Mouse (Mus musculus) MEL (cell line): ENCODE measurements at regions not wholly inside any gene's neighbourhood (a gene's known extent, or its start where the extent isn't known, plus 50 kb on each side); places are given as distances from the start of the nearest gene placed in this dataset.

Source experiments
- DNase-seq: peaks from one replicate; pipeline ENCODE4 v3.0.0; 2011; ENCODE audit warnings: low read depth, low spot score
- H3K27ac ChIP-seq: 2 replicates; pipeline ENCODE4 v1.5.1; 2012; ENCODE audit warnings: low read depth, mild to moderate bottlenecking, control low read depth, low read length, moderate library complexity; ENCODE audit not compliant: control insufficient read depth
- H3K27me3 ChIP-seq, 2 experiments: fragments of 150-350 bp in 1 of 2; sonication (generic) in 1 of 2; 2 replicates each; pipeline ENCODE4 v1.6.1; 2012; ENCODE audit warnings: low read length in 2 of 2, mild to moderate bottlenecking in 2 of 2, improper control_type of control experiment in 1 of 2, moderate library complexity in 1 of 2; ENCODE audit not compliant: insufficient read depth in 2 of 2, control insufficient read depth in 1 of 2
- H3K36me3 ChIP-seq, 2 experiments: 2 replicates each; pipeline ENCODE4 v1.6.1; 2012 to 2014; ENCODE audit warnings: low read length in 2 of 2, improper control_type of control experiment in 1 of 2, inconsistent platforms in 1 of 2, mild to moderate bottlenecking in 1 of 2; ENCODE audit not compliant: insufficient read depth in 2 of 2, control insufficient read depth in 1 of 2
- H3K4me1 ChIP-seq, 2 experiments: fragments of 150-350 bp in 1 of 2; sonication (generic) in 1 of 2; 2 replicates each; pipeline ENCODE4 v1.6.1; 2012; ENCODE audit warnings: low read length in 2 of 2, improper control_type of control experiment in 1 of 2, mild to moderate bottlenecking in 1 of 2; ENCODE audit not compliant: insufficient read depth in 2 of 2, control insufficient read depth in 1 of 2
- H3K4me3 ChIP-seq, 2 experiments: fragments of 150-350 bp in 1 of 2; sonication (generic) in 1 of 2; 2 replicates each; pipeline ENCODE4 v1.5.1; 2012; ENCODE audit warnings: low read depth in 2 of 2, low read length in 2 of 2, mild to moderate bottlenecking in 2 of 2, moderate library complexity in 2 of 2, control low read depth in 1 of 2, improper control_type of control experiment in 1 of 2; ENCODE audit not compliant: control insufficient read depth in 1 of 2, insufficient read depth in 1 of 2
- H3K79me2 ChIP-seq: 2 replicates; pipeline ENCODE4 v1.6.1; 2012; ENCODE audit warnings: mild to moderate bottlenecking, low read length, moderate library complexity; ENCODE audit not compliant: control insufficient read depth, poor library complexity, insufficient read depth
- H3K9ac ChIP-seq: 2 replicates; pipeline ENCODE4 v1.6.1; 2012; ENCODE audit warnings: low read depth, mild to moderate bottlenecking, control low read depth, low read length, moderate library complexity; ENCODE audit not compliant: control insufficient read depth, poor library complexity, severe bottlenecking
- H3K9me3 ChIP-seq: fragments of 150-350 bp; sonication (generic); replicated peaks from 2 replicates; pipeline ENCODE4 v1.6.1; 2012; ENCODE audit warnings: mild to moderate bottlenecking, low read length, improper control_type of control experiment, moderate library complexity; ENCODE audit not compliant: insufficient read depth
- BHLHE40 ChIP-seq: IDR thresholded peaks from 2 replicates; pipeline ENCODE4 v1.6.1; 2012; ENCODE audit warnings: low read depth, mild to moderate bottlenecking, inconsistent platforms, low read length, improper control_type of control experiment, borderline replicate concordance
- CHD1 ChIP-seq: IDR thresholded peaks from 2 replicates; pipeline ENCODE4 v1.6.1; 2012; ENCODE audit warnings: low read depth, mild to moderate bottlenecking, inconsistent platforms, low read length, improper control_type of control experiment
- CTCF ChIP-seq, 3 experiments: IDR thresholded peaks in 2 of 3; conservative IDR thresholded peaks in 1 of 3; 2 replicates each; pipeline ENCODE4 v1.5.1; 2011 to 2012; ENCODE audit warnings: low read length in 3 of 3, low read depth in 2 of 3, mild to moderate bottlenecking in 2 of 3, improper control_type of control experiment in 1 of 3, inconsistent platforms in 1 of 3, mixed read lengths in 1 of 3, moderate library complexity in 1 of 3; ENCODE audit not compliant: control insufficient read depth in 1 of 3, insufficient read depth in 1 of 3, poor library complexity in 1 of 3, severe bottlenecking in 1 of 3
- E2F4 ChIP-seq: IDR thresholded peaks from 2 replicates; pipeline ENCODE4 v1.6.1; 2011; ENCODE audit warnings: low read depth, low read length, improper control_type of control experiment, borderline replicate concordance
- ETS1 ChIP-seq: IDR thresholded peaks from 2 replicates; pipeline ENCODE4 v1.6.1; 2012; ENCODE audit warnings: low read depth, mild to moderate bottlenecking, inconsistent platforms, low read length, improper control_type of control experiment, moderate library complexity
- GATA1 ChIP-seq: IDR thresholded peaks from 2 replicates; pipeline ENCODE4 v1.6.1; 2011; ENCODE audit warnings: low read depth, low read length, improper control_type of control experiment
- MAFK ChIP-seq: IDR thresholded peaks from 2 replicates; pipeline ENCODE4 v1.6.1; 2011; ENCODE audit warnings: low read depth, mild to moderate bottlenecking, low read length, improper control_type of control experiment, borderline replicate concordance
- MAX ChIP-seq: IDR thresholded peaks from 2 replicates; pipeline ENCODE4 v1.6.1; 2011; ENCODE audit warnings: low read length, improper control_type of control experiment
- MEF2A ChIP-seq: IDR thresholded peaks from 2 replicates; pipeline ENCODE4 v1.6.1; 2014; ENCODE audit warnings: low read depth, mild to moderate bottlenecking, inconsistent platforms, low read length, improper control_type of control experiment; ENCODE audit not compliant: poor library complexity, insufficient replicate concordance, severe bottlenecking; ENCODE audit errors: extremely low read depth
- NELFE ChIP-seq: IDR thresholded peaks from 2 replicates; pipeline ENCODE4 v1.6.1; 2011; ENCODE audit warnings: low read depth, low read length, improper control_type of control experiment
- NRF1 ChIP-seq: IDR thresholded peaks from 2 replicates; pipeline ENCODE4 v1.6.1; 2014; ENCODE audit warnings: low read depth, mild to moderate bottlenecking, inconsistent platforms, low read length, improper control_type of control experiment, moderate library complexity; ENCODE audit not compliant: poor library complexity, insufficient read depth, severe bottlenecking
- POLR2A ChIP-seq, 2 experiments: IDR thresholded peaks; 2 replicates each; pipeline ENCODE4 v1.6.1; 2011 to 2012; ENCODE audit warnings: low read length in 2 of 2, mild to moderate bottlenecking in 2 of 2, control low read depth in 1 of 2, improper control_type of control experiment in 1 of 2, low read depth in 1 of 2, moderate library complexity in 1 of 2; ENCODE audit not compliant: control insufficient read depth in 1 of 2, insufficient read depth in 1 of 2, poor library complexity in 1 of 2
- RAD21 ChIP-seq: IDR thresholded peaks from 2 replicates; pipeline ENCODE4 v1.6.1; 2011; ENCODE audit warnings: mild to moderate bottlenecking, low read depth, low read length, improper control_type of control experiment
- RCOR1 ChIP-seq: IDR thresholded peaks from 2 replicates; pipeline ENCODE4 v1.6.1; 2012; ENCODE audit warnings: low read depth, mild to moderate bottlenecking, inconsistent platforms, low read length, improper control_type of control experiment
- SMC3 ChIP-seq: IDR thresholded peaks from 2 replicates; pipeline ENCODE4 v1.6.1; 2011; ENCODE audit warnings: low read depth, low read length, improper control_type of control experiment
- TCF12 ChIP-seq: IDR thresholded peaks from 2 replicates; pipeline ENCODE4 v1.6.1; 2014; ENCODE audit warnings: low read depth, mild to moderate bottlenecking, inconsistent platforms, low read length, improper control_type of control experiment, moderate library complexity
- UBTF ChIP-seq: IDR thresholded peaks from 2 replicates; pipeline ENCODE4 v1.6.1; 2012; ENCODE audit warnings: low read depth, mild to moderate bottlenecking, inconsistent platforms, low read length, improper control_type of control experiment, moderate library complexity, borderline replicate concordance; ENCODE audit not compliant: insufficient read depth
- USF1 ChIP-seq: IDR thresholded peaks from 2 replicates; pipeline ENCODE4 v1.6.1; 2014; ENCODE audit warnings: low read depth, mild to moderate bottlenecking, inconsistent platforms, low read length, improper control_type of control experiment, moderate library complexity
- ZMIZ1 ChIP-seq: IDR thresholded peaks from 2 replicates; pipeline ENCODE4 v1.6.1; 2012; ENCODE audit warnings: low read depth, mild to moderate bottlenecking, inconsistent platforms, low read length, improper control_type of control experiment, moderate library complexity
- ZNF384 ChIP-seq: IDR thresholded peaks from 2 replicates; pipeline ENCODE4 v1.6.1; 2012; ENCODE audit warnings: low read depth, mild to moderate bottlenecking, inconsistent platforms, low read length, improper control_type of control experiment

- H3K27me3 ChIP-seq: no peaks in the 10 kb centered on the region
- H3K9ac ChIP-seq: no peak overlapping the region
- no peaks in the 10 kb centered on the region for H3K4me1 ChIP-seq
- no peaks in the 10 kb centered on the region for H3K36me3 ChIP-seq
- TF ChIP-seq POLR2A (IDR thresholded peaks at IDR 0.05; ENCODE audit: control insufficient read depth in 1 of 2, insufficient read depth in 1 of 2, low read depth in 1 of 2, low read length in 2 of 2, poor library complexity in 1 of 2): no peak
- TF ChIP-seq UBTF: no peak
- no peak for TF ChIP-seq ZNF384
- no peak for TF ChIP-seq ZMIZ1
- TF ChIP-seq MAFK: no peak
- no peak for TF ChIP-seq BHLHE40
- TF ChIP-seq RCOR1: no peak
- TF ChIP-seq NRF1: no peak
- no peak for TF ChIP-seq GATA1
- TF ChIP-seq MAX: no peak
- no peak for TF ChIP-seq RAD21
- TF ChIP-seq TCF12: no peak
- TF ChIP-seq ETS1: no peak
- no peak for TF ChIP-seq NELFE
- no peak for TF ChIP-seq E2F4
- no peak for TF ChIP-seq MEF2A
- TF ChIP-seq, all 39 proteins: peak for 0
- DNase-seq: no peak
- Histone ChIP-seq H3K27ac (no peak overlapping the region), H3K79me2 (no peaks in the 10 kb centered on the region), H3K9me3 (no peaks in the 10 kb centered on the region), H3K4me3 (no peak overlapping the region)
Observed at GRCm38 (mm10) chr11:43361858-43362257, 64.2 kb downstream of the Pttg1 start.

- no peak overlapping the region for H3K27ac ChIP-seq
- H3K36me3 ChIP-seq: no peaks in the 10 kb centered on the region
- H3K27me3 ChIP-seq: no peaks in the 10 kb centered on the region
- no peak for DNase-seq
- TF ChIP-seq BHLHE40 (no peak), USF1 (no peak), CHD1 (no peak), RAD21 (no peak), CTCF (IDR thresholded peaks at IDR 0.05 in 2 of 3, conservative IDR thresholded peaks at IDR 0.05 in 1 of 3; ENCODE audit: control insufficient read depth in 1 of 3, insufficient read depth in 1 of 3, low read depth in 2 of 3, low read length in 3 of 3, poor library complexity in 1 of 3, severe bottlenecking in 1 of 3) (no peak), SMC3 (no peak), E2F4 (no peak), ZNF384 (no peak)
- no peak overlapping the region for H3K4me3 ChIP-seq
- H3K9ac ChIP-seq: no peak overlapping the region
- no peaks in the 10 kb centered on the region for H3K4me1 ChIP-seq
- no peaks in the 10 kb centered on the region for H3K9me3 ChIP-seq
- H3K79me2 ChIP-seq: no peaks in the 10 kb centered on the region
Observed at GRCm38 (mm10) chr11:43358390-43359291, 67.4 kb downstream of the Pttg1 start.
